Mouse (Mus musculus): ENCODE data around the gene 1700001C02Rik. TPM values are rescaled to one million over a fixed set of nuclear protein-coding genes. Genes with fewer than 3 reads are reported as not detected.

1700001C02Rik gene
- polyA plus RNA-seq, 1 experiment: not detected

GRCm38 (mm10) chr5:30524213-30524612 lies 58.4 kb downstream of the 1700001C02Rik start:
- Histone ChIP-seq H3K27ac (ENCODE audit: control insufficient read depth, insufficient read depth, low read depth, low read length, poor library complexity) (no peak overlapping the region), H3K4me1 (ENCODE audit: control insufficient read depth, insufficient read depth, low read length) (peaks cover 1% of the 10 kb centered on the region; the same call in 1 of the 2 replicates), H3K4me3 (replicated peaks; ENCODE audit: control insufficient read depth, low read depth, low read length) (no peak overlapping the region)
- TF ChIP-seq POLR2A (IDR thresholded peaks at IDR 0.05; ENCODE audit: borderline replicate concordance, control insufficient read depth, low read depth, low read length) (no peak), CTCF (IDR thresholded peaks at IDR 0.05; ENCODE audit: control insufficient read depth, insufficient read depth, low read length) (no peak)
- WGBS: 27% methylated on average over 3 of the region's 3 CpGs

GRCm38 (mm10) chr5:30525920-30526836 lies 60.3 kb downstream of the 1700001C02Rik start:
- Histone ChIP-seq H3K27ac (ENCODE audit: control insufficient read depth, insufficient read depth, low read depth, low read length, poor library complexity) (no peak overlapping the region), H3K4me1 (ENCODE audit: control insufficient read depth, insufficient read depth, low read length) (no peaks in the 10 kb centered on the region), H3K4me3 (replicated peaks; ENCODE audit: control insufficient read depth, low read depth, low read length) (no peak overlapping the region)
- 75% methylated on average over 12 of the region's 12 CpGs for WGBS
- TF ChIP-seq CTCF (IDR thresholded peaks at IDR 0.05; ENCODE audit: control insufficient read depth, insufficient read depth, low read length) (no peak), POLR2A (IDR thresholded peaks at IDR 0.05; ENCODE audit: borderline replicate concordance, control insufficient read depth, low read depth, low read length) (no peak)

- WGBS: 86% methylated on average over 5 of the region's 5 CpGs
- TF ChIP-seq CTCF (IDR thresholded peaks at IDR 0.05; ENCODE audit: control insufficient read depth, insufficient read depth, low read length): no peak
- no peak for TF ChIP-seq POLR2A (IDR thresholded peaks at IDR 0.05; ENCODE audit: borderline replicate concordance, control insufficient read depth, low read depth, low read length)
- no peaks in the 10 kb centered on the region for H3K4me1 ChIP-seq (ENCODE audit: control insufficient read depth, insufficient read depth, low read length)
- no peak overlapping the region for H3K27ac ChIP-seq (ENCODE audit: control insufficient read depth, insufficient read depth, low read depth, low read length, poor library complexity)
- no peak overlapping the region for H3K4me3 ChIP-seq (replicated peaks; ENCODE audit: control insufficient read depth, low read depth, low read length)
Measured at GRCm38 (mm10) chr5:30527129-30527528, 61.3 kb downstream of the 1700001C02Rik start.

DNA sequence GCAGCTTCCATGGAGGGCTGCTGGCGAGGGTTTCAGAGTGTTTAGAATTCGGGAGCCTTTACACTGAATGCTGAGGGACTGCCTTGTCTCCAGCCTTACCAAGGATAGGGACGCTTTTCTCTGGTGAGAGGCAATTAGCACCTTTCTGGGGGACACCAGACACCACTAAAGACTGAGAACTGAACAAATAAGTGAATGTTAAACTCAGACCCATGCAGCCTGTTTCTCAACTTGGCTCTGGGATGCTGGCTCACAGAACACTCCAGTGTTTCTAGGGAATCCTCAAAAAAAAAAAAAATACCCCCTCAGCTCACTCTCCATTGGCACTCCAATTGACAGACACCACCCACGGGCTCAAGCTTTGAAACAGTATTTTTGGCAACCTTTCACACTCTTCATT lies 63.1 kb downstream of the 1700001C02Rik start:
- 60% methylated on average over 4 of the region's 4 CpGs for whole genome bisulfite sequencing
- no peak overlapping the region for H3K4me3 ChIP-seq (replicated peaks; ENCODE audit: control insufficient read depth, low read depth, low read length)
- H3K4me1 ChIP-seq (ENCODE audit: control insufficient read depth, insufficient read depth, low read length): no peaks in the 10 kb centered on the region
- TF ChIP-seq POLR2A (IDR thresholded peaks at IDR 0.05; ENCODE audit: borderline replicate concordance, control insufficient read depth, low read depth, low read length): no peak
- no peak for TF ChIP-seq CTCF (IDR thresholded peaks at IDR 0.05; ENCODE audit: control insufficient read depth, insufficient read depth, low read length)
- no peak overlapping the region for H3K27ac ChIP-seq (ENCODE audit: control insufficient read depth, insufficient read depth, low read depth, low read length, poor library complexity)

Other genes starting within 250 kb of the 1700001C02Rik start
- 4.6 and 7.5 TPM in 2 replicates for gene Selenoi, start 233.5 kb upstream of the 1700001C02Rik start, polyA plus RNA-seq (2011; ENCODE audit: insufficient read depth, insufficient read length, low replicate concordance, missing spikeins)
- gene Drc1, start 184.7 kb upstream of the 1700001C02Rik start, polyA plus RNA-seq (2011; ENCODE audit: insufficient read depth, insufficient read length, low replicate concordance, missing spikeins): 0.82 TPM in 1 of 2 replicates, not detected in the other
- gene Otof, start 4.1 kb upstream of the 1700001C02Rik start, polyA plus RNA-seq (2011; ENCODE audit: insufficient read depth, insufficient read length, low replicate concordance, missing spikeins): not detected in 2 replicates
- not detected in 2 replicates for gene Cib4, start 79.8 kb downstream of the 1700001C02Rik start, polyA plus RNA-seq (2011; ENCODE audit: insufficient read depth, insufficient read length, low replicate concordance, missing spikeins)
- 0.40 TPM in 1 of 2 replicates, not detected in the other for gene Kcnk3, start 122.1 kb downstream of the 1700001C02Rik start, polyA plus RNA-seq (2011; ENCODE audit: insufficient read depth, insufficient read length, low replicate concordance, missing spikeins)
- 7.7 and 17.0 TPM in 2 replicates for gene Slc35f6, start 181.9 kb downstream of the 1700001C02Rik start, polyA plus RNA-seq (2011; ENCODE audit: insufficient read depth, insufficient read length, low replicate concordance, missing spikeins)
- gene Cenpa, start 200.7 kb downstream of the 1700001C02Rik start, polyA plus RNA-seq (2011; ENCODE audit: insufficient read depth, insufficient read length, low replicate concordance, missing spikeins): 161 and 187 TPM in 2 replicates
- gene Dpysl5, start 245.5 kb downstream of the 1700001C02Rik start, polyA plus RNA-seq (2011; ENCODE audit: insufficient read depth, insufficient read length, low replicate concordance, missing spikeins): 0.40 TPM in 1 of 2 replicates, not detected in the other